Mouse (Mus musculus) left cerebral cortex, adult 18-20 months (tissue): ENCODE results near the gene Syt17. TPM values are rescaled to one million over a fixed set of nuclear protein-coding genes. Genes with fewer than 3 reads are reported as not detected.
A peak's percentile ranks its signal among the peaks of the same experiment; 100 is the strongest.
"Not testable (repeated sequence)": the region's sequence is repeated elsewhere in the genome, so short reads cannot be mapped to it uniquely, and the experiment has no call there.

Source experiments
- DNase-seq, 2 experiments: peaks; one replicate each; pipeline ENCODE4 v3.0.0; 2021 to 2022; ENCODE audit warnings: low spot score in 2 of 2, mixed read lengths in 1 of 2
- total RNA-seq, 2 experiments: library from RNA; stranded (reverse); gene quantifications; 2 replicates each; pipeline ENCODE4 v1.2.3; 2021

Gene Syt17
- total RNA-seq, 2 experiments from 2014 or later: 57.4 to 57.5 TPM

- DNase-seq: peak; percentile 25 to 36
These were observed 57.3 kb downstream of the Syt17 start for GRCm38 (mm10) chr7:118390705-118391104.

- DNase-seq: no peak
These were observed 67.0 kb downstream of the Syt17 start for GRCm38 (mm10) chr7:118380996-118381395.

- DNase-seq: no peak
These were observed 68.0 kb downstream of the Syt17 start for GRCm38 (mm10) chr7:118380056-118380455.

GRCm38 (mm10) chr7:118376590-118376989 lies 71.4 kb downstream of the Syt17 start:
- no peak for DNase-seq

GRCm38 (mm10) chr7:118375341-118375740 lies 72.7 kb downstream of the Syt17 start:
- DNase-seq: peak; percentile 28 to 42

DNA sequence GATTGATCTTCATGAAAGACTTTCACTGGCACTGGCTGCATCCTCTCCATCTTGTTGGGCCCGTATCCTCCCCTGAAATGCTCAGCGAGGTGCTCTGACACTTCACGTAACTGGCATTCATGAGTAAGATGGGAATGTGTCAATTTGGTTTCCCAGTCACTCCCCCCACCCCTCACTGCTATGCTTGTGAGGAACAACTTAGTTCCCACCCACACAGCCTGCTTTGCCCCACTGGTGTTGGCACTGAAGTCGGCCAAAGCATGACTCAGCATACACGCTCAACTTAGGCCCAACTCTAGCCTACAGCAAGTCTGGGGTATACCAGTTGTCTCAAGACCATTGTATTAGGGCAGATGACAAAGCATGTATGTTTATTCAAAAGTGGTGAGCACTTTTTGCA lies 76.7 kb downstream of the Syt17 start:
- DNase-seq: peak; percentile 42 to 46

DNA sequence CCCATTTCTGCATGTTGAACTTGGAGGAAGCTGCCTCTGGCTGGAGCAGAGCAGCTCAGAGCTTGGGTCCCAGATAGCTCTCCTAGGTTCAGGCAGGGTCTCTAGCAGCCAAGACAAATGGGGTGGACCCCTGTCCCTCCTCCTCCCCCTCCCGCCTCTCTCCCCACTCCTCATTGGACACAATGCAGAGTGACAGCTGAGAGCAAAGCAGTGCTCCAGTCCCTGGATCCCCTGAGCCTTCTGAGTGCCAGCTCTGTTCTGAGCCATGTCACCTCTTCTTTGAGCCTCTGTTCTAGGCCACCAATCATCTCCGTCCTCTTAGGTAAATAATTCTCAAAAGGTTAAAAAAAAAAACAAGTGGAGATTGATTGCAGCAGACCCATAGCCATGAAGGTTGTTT lies 78.3 kb downstream of the Syt17 start:
- no peak for DNase-seq

- no peak for DNase-seq
These were observed 82.1 kb downstream of the Syt17 start for GRCm38 (mm10) chr7:118365902-118366301.

- DNase-seq: no peak
These were observed 82.8 kb downstream of the Syt17 start for GRCm38 (mm10) chr7:118365251-118365650.

DNA sequence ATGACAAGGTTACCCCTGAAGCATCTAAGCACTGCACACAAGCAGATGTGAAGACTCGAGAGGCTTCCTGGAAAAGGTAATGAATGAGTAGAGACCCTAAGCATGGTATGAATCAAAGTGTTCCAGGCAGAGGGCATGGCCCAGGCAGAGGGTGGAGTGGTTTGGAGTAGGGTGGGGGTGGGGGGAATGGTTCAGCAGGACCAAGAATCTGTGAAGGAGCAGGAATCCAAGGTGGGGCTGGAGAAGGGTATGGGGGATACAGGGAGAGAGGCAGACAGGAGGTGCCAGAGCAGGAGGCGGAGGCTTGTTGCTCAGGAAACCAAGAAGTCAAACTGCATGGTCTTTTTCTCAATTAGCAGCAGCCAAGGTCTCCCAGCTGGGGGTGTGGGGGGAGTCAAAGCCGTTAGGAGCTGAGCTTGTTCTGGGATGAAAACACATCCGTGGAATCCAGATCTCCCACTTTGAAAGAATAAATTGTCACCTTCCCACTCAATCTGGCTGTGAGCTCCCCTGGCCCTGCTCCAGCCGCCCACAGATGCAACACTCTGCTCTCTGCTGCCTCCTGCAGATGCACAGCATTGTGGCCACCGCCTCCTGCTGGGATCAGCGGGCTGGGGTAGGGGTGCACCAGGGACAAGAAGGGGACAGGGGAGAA lies 83.5 kb downstream of the Syt17 start:
- DNase-seq: peak; percentile 87 to 93

DNA sequence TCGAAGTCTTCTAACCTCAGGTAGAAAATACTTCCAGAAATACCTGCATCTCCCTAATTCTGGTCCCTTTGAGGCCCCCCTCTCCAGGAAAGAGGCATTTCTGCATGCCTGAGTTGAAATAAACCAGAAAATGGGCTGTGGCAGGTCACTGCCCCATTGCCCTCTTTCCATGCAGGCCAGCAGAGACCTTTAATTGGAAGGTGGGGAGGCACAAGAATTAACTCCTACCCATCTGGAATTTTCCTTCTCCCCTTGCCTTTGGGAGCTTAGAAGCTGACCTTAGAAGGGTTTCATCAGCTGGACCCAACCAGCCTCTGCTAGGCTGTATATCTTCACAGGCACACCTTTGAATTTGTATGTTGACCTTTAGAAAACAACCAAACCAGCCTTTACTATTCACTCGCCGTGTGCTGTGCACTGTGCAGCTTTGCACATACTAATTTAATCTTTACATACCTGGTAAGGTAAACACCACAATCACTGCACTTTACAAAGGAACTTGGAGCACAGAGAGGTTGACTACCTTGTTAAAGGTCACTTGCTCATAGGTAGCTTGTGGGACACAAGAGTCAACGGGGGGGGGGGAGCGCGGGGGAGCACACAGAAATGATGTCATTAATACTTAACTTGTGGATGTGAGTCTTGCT lies 84.3 kb downstream of the Syt17 start:
- no peak for DNase-seq

- no peak for DNase-seq
These were observed 85.1 kb downstream of the Syt17 start for GRCm38 (mm10) chr7:118362931-118363330.

GRCm38 (mm10) chr7:118362258-118362657 lies 85.8 kb downstream of the Syt17 start:
- DNase-seq: no peak

DNA sequence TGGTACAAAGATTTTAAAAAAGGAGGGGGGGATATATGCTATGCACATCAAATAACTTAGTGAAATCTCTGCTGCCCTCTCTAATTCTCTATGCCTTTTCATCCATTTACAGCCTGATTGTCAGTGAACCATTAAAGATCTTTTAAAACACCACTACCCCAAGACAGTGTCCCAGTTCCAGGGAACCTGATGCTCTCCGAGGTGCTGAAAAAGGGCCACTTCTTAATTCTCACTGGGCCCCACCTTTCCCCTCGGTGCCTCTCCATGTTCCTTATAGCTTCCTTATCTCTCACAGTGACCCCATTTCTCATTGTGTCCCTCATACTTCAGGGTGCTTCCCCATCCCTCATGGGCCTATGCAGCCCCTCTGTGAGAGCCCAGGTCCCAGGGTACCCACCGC lies 89.0 kb downstream of the Syt17 start:
- DNase-seq: no peak

- DNase-seq: not testable (repeated sequence)
These were observed 91.5 kb downstream of the Syt17 start for GRCm38 (mm10) chr7:118356410-118357005.

GRCm38 (mm10) chr7:118350840-118351239 lies 97.2 kb downstream of the Syt17 start:
- DNase-seq: no peak

- no peak for DNase-seq
These were observed 101.1 kb downstream of the Syt17 start for GRCm38 (mm10) chr7:118346943-118347342.

- DNase-seq: no peak
These were observed 101.6 kb downstream of the Syt17 start for GRCm38 (mm10) chr7:118346432-118346831.

GRCm38 (mm10) chr7:118345396-118345795 lies 102.6 kb downstream of the Syt17 start:
- DNase-seq: no peak

DNA sequence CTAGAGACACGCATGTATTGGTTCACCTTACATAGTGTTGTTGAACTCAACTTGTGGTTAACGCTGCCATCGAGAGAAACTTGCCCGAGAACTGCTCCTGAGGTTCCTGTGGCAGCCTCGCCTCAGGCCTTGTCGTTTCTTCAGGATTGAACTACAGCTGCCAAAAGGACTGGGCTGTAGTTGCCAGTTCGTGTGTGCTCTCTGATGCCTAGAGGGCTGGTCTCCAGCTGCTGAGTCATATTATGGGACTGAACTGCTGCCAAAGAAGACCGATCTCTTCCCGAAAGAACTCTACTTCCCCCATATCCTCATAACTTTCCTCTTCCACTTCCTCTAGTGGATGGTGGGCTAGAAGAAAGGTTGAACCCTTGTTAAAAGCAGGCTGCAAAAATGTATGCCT lies 103.3 kb downstream of the Syt17 start:
- DNase-seq: no peak
